Mouse (Mus musculus) v-Abl transformed pro-B cells (cell line): ENCODE data around the gene Ccdc183.

ENCODE experiments used
- in situ Hi-C, 2 experiments: fragments of 400-800 bp; cut with MboI; formaldehyde crosslinking; loops; one replicate each; pipeline ENCODE4 v1.15.1; 2025; ENCODE audit not compliant: unreplicated experiment in 2 of 2

The Ccdc183 gene

DNA sequence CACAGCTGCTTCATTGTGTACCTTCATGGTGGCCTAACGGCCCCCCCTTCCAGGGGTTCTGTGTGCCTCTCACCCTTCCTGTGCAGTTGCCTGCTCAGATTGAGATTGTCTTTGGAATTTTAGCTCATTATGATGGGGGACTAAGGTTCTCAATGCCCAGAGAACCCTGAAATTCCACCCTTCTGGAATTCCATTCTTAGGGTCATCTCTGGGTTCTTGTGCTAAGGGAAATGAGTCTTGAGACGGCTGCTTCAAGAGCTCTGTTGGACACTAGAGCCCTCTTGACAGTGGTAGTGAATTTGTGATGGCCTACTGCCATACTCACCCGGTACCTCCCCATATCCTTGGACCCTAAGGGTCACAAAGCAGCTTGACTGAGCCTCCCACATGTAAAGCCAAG is at the start of gene Ccdc183:
TSS of gene Ccdc183 (minus strand) at position 101 of the 400 bp plus-strand sequence.
- in situ Hi-C loops: no loop called here

GRCm38 (mm10) chr2:25666516-25666915 is 49.0 kb upstream of the Ccdc183 start:
- in situ Hi-C loops: loop anchor here (5.0 to 10.0 kb wide), 2 partner anchors 161 to 248 kb away; no protein-coding TSS in a partner anchor

- in situ Hi-C loops: loop anchor here (5.0 to 10.0 kb wide), 2 partner anchors 173 to 251 kb away; no protein-coding TSS in a partner anchor
Observed at GRCm38 (mm10) chr2:25664125-25664524, 46.6 kb upstream of the Ccdc183 start.

DNA sequence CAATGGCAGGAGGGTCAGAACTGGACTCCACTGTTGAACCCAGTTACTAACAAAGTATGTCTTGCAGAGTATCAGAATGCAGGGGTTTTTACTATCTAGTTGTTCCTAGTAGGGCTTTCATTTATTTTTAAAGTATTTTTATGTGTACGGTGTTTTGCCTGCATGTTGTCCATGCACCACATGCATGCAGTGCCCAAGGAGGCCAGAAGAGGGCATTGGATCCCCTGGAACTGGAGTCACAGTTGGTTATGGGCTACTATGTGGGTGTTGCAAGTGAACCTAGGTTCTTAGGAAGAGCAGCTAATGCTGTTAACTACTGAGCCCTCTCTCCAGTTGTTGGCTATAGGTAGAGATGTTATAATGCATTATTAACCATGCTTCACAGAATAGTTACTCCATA is 46.0 kb upstream of the Ccdc183 start:
- in situ Hi-C loops: loop anchor here (5.0 to 10.0 kb wide), 2 partner anchors 174 to 251 kb away; no protein-coding TSS in a partner anchor

GRCm38 (mm10) chr2:25661245-25661970 is 43.9 kb upstream of the Ccdc183 start:
- in situ Hi-C loops: loop anchor here (5.0 to 10.0 kb wide), 2 partner anchors 176 to 253 kb away; no protein-coding TSS in a partner anchor

DNA sequence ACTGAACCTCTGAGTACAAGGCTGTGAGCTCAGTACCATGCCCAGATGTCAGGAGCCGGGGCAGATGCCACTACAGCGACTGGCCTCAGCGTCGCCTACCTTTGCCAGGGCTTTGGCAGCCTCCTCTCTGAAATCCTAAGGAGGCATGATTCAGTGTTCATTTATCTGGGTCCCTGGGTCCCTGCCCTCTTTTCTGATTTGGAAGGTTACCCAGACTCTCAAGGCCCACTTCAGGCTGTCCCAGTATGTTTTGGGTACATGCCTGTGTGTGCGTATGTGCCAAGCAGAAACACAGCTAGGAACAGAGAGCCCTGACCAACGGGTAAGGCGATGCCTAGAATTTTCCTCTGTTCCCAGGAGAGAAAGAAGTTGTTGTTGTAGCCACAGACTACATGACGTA is 42.8 kb upstream of the Ccdc183 start:
- in situ Hi-C loops: loop anchor here (5.0 to 10.0 kb wide), 2 partner anchors 177 to 255 kb away; no protein-coding TSS in a partner anchor

DNA sequence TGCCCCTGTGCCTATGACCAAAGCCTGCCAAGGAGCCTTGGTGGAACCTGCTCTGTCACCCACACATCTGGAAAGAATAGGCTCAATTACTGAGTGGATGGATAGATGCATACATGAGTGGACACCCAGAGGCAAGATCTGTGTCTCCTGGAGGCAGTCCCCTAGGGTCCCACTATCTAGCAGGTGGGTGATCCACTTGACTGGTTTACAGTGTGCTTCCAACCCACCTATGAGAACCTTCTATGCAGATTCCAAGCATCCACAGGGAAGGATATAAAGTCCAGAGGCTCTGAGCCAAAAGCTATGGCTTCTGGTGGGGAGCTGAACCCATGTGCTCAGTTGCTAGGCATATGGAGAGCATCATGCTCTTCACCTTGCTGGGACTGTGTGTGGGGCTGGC is 40.2 kb upstream of the Ccdc183 start, which contains the start of gene Lcn5:
TSS of gene Lcn5 (plus strand) at position 301 of the 400 bp plus-strand sequence.
- in situ Hi-C loops: no loop called here

DNA sequence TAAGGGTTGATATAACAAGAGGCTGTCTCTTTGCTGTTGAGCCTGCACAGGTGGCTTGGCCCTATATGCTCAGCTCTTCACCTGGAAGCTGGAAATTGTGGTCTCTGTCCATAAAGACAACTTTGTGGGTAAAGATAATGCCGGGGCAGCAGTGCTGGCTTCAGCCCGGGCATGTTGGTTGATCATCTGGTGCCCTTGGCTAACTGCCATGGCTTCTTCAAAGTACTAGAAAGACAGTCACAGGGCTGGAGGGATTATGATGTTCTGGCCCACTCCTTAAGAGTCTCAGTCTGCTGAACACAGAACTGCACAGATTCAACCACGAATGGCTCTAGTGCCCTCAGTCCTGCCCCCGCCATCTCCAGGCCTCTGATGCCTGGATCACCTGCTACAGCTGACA is 39.8 kb upstream of the Ccdc183 start:
- in situ Hi-C loops: no loop called here

- in situ Hi-C loops: no loop called here
Observed at GRCm38 (mm10) chr2:25656691-25657090, 39.2 kb upstream of the Ccdc183 start.

- in situ Hi-C loops: no loop called here
Observed at GRCm38 (mm10) chr2:25654502-25654901, 37.0 kb upstream of the Ccdc183 start.

- in situ Hi-C loops: no loop called here
Observed at GRCm38 (mm10) chr2:25652902-25653301, 35.4 kb upstream of the Ccdc183 start, which contains the start of gene Lcn8. Gene Lcn8 (plus strand): TSS chr2:25653120.

GRCm38 (mm10) chr2:25639890-25640289 is 22.4 kb upstream of the Ccdc183 start:
- in situ Hi-C loops: no loop called here

DNA sequence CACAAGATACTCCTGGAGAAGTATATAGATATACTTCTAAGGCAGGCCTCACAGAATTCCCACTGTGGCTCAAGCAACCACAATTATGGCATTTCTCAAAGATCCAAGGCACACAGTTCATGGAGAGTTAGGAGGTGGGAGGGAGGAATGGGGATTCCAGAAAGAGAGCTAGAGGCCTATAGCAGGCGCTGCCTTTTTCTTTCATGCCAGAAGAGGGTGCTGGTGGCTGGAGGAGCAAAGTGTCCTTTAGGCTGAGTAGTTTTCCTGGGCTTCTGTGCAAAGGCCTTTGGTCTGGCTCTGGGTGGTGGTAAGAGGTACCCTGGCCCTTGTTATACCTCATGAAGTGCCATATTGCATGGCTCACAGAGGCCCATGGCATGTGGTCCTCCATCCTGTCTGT is 16.6 kb upstream of the Ccdc183 start:
- in situ Hi-C loops: no loop called here

DNA sequence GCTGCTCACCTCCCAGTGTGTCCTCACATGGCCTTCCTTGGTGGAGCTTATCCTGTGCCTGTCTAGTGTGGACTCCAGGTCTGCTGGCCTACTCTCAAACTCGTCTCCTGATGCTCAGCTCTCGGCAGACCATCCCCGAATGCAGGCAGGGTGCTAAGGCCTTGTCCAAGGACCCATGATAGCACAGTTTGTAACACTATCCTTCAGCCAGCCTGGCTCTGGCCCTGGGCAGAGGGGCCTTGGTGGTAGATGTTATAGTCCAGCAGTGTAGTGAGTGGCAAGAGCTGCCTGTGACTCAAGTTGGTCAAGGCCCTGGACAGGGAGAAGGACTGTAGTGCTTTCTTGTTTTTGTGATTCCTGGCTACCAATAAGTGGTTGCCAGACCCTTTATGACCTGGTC is 16.1 kb upstream of the Ccdc183 start:
- in situ Hi-C loops: no loop called here

GRCm38 (mm10) chr2:25628738-25629137 is 11.3 kb upstream of the Ccdc183 start:
- in situ Hi-C loops: no loop called here

DNA sequence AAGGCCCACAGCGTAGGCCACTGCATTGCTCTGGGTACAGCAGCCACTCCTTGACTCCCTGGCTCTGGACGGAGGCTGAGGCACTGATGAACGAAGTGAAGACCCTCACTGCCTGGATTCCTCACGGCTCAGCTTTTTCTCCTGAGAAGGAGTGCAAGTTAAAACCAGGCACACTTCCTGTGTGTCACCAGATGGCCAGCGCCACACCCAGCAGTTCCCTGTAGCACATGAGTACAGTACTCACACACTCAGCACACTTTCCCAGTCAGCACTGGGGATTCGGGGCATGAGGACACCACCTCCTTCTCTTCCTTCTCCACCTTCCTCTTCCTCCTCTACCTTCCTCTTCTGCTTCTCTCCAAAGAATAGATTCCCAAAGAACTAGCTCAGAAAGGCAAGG is 10.3 kb upstream of the Ccdc183 start, which contains the start of gene Fcna:
TSS of gene Fcna (minus strand) at position 220 of the 400 bp plus-strand sequence.
- in situ Hi-C loops: no loop called here

GRCm38 (mm10) chr2:25625986-25626385 is 8.5 kb upstream of the Ccdc183 start:
- in situ Hi-C loops: no loop called here

DNA sequence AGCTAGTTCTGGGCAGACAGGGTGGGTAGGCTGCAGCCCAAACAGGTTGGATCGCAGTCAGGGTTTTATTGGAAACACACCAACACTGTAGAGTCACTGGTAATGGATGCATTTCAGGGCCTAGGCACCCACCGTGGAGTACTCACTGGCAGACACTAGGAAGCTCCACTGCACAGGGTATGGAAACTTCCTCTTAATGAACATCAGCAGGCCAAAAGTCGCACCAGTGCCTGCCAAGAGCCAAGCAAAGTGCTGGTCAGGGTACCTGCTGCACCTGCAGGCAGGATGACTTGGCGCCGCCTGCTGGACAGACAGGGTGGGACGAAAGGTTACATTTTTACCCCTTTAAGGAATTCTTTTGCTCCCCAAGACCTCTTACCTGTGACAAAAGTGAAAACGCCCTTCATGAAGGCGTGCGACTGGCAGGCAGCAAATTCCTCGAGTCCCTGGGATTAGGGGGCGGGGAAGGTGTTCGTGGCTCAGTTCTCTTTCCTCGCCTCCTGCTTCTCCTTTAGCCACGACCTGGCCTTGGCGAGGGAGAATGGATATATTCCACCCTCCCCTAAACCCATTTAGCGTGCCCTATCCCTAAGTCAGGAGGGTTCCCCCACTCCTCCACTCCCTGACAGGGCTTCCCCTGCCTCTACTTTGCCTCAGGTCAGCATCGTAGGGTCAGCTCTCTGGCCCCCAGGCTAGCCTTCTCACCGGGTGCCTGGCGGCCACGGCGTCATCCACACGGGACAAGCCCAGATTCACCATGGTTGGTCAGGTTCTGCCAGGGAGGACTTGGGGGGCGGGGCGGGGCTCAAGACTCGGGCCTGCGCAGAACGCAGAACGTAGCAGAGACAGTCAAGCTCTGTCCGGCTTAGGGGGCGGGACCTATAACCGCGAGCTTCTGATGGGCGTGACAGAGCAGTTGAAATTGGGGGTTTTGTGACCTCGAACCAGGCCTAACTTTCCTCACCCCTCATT is 4.0 kb upstream of the Ccdc183 start, which contains the start of gene Tmem141:
TSS of gene Tmem141 (minus strand) at position 777 of the 972 bp plus-strand sequence.
- in situ Hi-C loops: no loop called here

GRCm38 (mm10) chr2:25620852-25621228 is 3.4 kb upstream of the Ccdc183 start:
- in situ Hi-C loops: no loop called here

DNA sequence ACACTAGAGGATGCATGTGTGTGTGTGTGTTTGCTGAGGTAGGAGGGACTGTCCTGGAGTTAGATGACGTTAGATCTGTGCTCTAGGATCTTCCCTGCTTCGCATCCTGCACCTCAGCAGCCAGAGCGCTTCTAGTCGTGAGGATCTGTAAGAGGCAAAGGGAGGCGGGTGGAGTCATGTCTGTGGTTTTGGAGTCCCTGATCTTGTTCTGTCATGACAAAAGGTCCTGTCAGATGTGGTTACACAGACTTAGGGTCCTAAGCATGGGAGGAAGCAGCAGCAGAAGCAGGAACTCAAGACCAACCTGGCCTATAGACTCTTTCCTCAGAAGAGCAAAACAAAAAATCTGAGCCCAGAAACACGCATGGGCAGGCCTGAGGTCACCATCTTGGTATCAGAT is 2.9 kb upstream of the Ccdc183 start:
- in situ Hi-C loops: no loop called here

DNA sequence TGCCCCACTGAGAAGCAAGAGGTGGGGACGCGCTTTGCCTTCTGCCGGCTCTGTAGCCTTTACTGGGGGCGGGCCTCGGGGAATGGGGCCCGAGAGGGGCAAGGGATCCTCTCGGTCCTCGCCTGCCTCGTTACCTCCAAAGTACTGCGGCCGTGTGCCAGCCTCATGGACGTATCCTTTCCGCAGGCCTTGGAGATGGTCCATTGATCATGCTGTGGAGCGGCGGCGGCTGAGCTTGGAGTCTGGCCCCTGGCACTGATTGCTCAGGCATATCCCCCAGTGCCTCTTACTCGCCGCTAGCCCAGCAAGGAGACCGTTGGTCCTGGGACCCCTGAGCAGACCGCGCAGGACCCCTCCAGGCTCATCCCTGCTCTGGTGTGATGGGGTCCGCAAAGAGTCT is 1.1 kb downstream of the Ccdc183 start:
- in situ Hi-C loops: no loop called here
